In the genomic region with DNA sequence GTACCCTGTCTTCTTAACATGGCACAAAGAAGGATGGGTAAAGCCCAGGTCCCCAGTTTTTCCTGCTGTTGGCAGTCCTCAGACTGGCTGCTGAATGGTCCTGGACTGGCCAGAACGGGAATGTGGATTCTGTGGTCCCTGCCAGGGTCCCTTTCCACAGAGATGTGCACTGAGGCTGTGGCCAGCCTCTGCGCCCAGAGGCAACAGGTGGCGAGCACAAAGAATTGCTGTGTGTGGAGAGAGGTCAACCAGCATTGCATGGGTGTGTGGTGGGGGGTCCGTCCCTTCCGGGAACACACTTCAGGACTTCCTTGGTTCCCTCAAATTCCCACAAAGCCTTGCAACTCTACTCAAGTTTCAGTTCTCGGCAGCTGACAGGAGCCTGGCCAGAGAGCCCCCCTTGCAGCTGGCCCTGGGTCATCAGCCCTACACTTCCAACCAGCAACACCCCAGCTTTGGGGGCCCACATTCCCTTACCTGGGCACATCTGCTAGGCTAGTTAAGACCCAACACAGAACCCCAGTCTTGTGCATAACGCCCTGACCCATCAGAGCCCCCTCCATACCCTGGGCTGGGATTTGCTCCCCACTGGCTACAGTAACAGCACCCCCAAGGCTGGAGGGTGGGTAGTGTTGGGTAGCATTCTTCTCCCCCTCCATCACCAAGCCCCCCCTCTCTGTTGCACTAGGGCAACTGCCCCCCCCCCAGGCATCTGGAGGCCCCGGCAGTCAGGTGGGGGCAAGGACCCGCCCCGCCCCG, we compare ENCODE assay signal across 27 mouse cellular contexts. TPM values are rescaled to one million over a fixed set of nuclear protein-coding genes. Genes with fewer than 3 reads are reported as not detected.
DNase-seq lines count a peak whose midpoint lies in the region; ATAC-seq lines count a peak whose summit lies in the region.
"Had no signal": no experiment of that assay in that cellular context is flagged by ENCODE, and none has a peak within 500 bp of the region (broad histone marks: within the 10 kb centered on the region; RNA-seq: fewer than 3 reads in every experiment).

No protein-coding gene starts in this region.

- peak overlapping the region; percentile 1; the same call in 1 of the 2 replicates for H3K4me2 ChIP-seq in embryonic facial prominence, embryonic 12.5 days (replicated peaks)
- H3K4me2 ChIP-seq: hindbrain, embryonic 13.5 days; liver, embryonic 15.5 days; lung, embryonic 15.5 days; stomach, embryonic 15.5 days had no signal

- 51% methylated on average over 11 of the region's 11 CpGs for WGBS in embryonic facial prominence, embryonic 12.5 days
- WGBS in limb, embryonic 10.5 days, result 69% methylated on average over 10 of the region's 11 CpGs

- DNase-seq in cerebellum, postnatal 25 days, result peak; percentile 53 to 58
- no peak for DNase-seq in cerebellum, adult 11 months
- DNase-seq in limb, embryonic 10.5 days (ENCODE audit: low spot score), result no peak
- peak; percentile 20 for DNase-seq in mesoderm, embryonic 11.5 days (ENCODE audit: low read depth, low spot score)
- DNase-seq in kidney, postnatal 4 days, result no peak
- no peak for DNase-seq in adrenal gland, postnatal 10 days
- DNase-seq: adrenal gland, postnatal 14 days; gastrocnemius, postnatal 36 days; heart, postnatal 36 days; kidney, adult 2 months; kidney, postnatal 10 days; liver; lung, postnatal 4 days; right cerebral cortex, postnatal 4 days; thymus, adult 18-20 months; thymus, postnatal 4 days had no signal

- H3K4me3 ChIP-seq in embryonic facial prominence, embryonic 12.5 days, result peak overlapping the region; percentile 26; the same call in 1 of the 2 replicates
- no peak overlapping the region for H3K4me3 ChIP-seq in limb, embryonic 10.5 days
- H3K4me3 ChIP-seq: forebrain, embryonic 10.5 days; hindbrain, embryonic 13.5 days; liver, embryonic 15.5 days; lung, embryonic 15.5 days; midbrain, embryonic 10.5 days; stomach, embryonic 15.5 days had no signal

- H3K9me3 ChIP-seq in embryonic facial prominence, embryonic 12.5 days, result no peaks in the 10 kb centered on the region; the same call in 1 of the 2 replicates
- no peaks in the 10 kb centered on the region for H3K9me3 ChIP-seq in limb, embryonic 10.5 days (replicated peaks)
- H3K9me3 ChIP-seq: forebrain, embryonic 10.5 days; heart, embryonic 15.5 days; hindbrain, embryonic 13.5 days; liver, embryonic 15.5 days; lung, embryonic 15.5 days; midbrain, embryonic 10.5 days; stomach, embryonic 15.5 days had no signal

- H3K36me3 ChIP-seq in embryonic facial prominence, embryonic 12.5 days, result no peaks in the 10 kb centered on the region
- H3K36me3 ChIP-seq in limb, embryonic 10.5 days, result no peaks in the 10 kb centered on the region
- H3K36me3 ChIP-seq: forebrain, embryonic 10.5 days; heart, embryonic 15.5 days; hindbrain, embryonic 13.5 days; liver, embryonic 15.5 days; lung, embryonic 15.5 days; midbrain, embryonic 10.5 days; stomach, embryonic 15.5 days had no signal

- no peak for ATAC-seq in embryonic facial prominence, embryonic 12.5 days (ENCODE audit: insufficient number of reproducible peaks, insufficient read depth, low FRiP score, low TSS enrichment)
- ATAC-seq: forebrain, embryonic 16.5 days; inflammation-experienced regulatory T-cells, adult 6 months; midbrain, embryonic 16.5 days had no signal

- peaks cover 24% of the 10 kb centered on the region for H3K4me1 ChIP-seq in embryonic facial prominence, embryonic 12.5 days
- peaks cover 62% of the 10 kb centered on the region for H3K4me1 ChIP-seq in limb, embryonic 10.5 days

- H3K27ac ChIP-seq in embryonic facial prominence, embryonic 12.5 days, result peak overlapping the region; percentile 24; the same call in 1 of the 2 replicates
- peak overlapping the region; percentile 58; the same call in 1 of the 2 replicates for H3K27ac ChIP-seq in limb, embryonic 10.5 days
- H3K27ac ChIP-seq: forebrain, embryonic 10.5 days; heart, embryonic 15.5 days; hindbrain, embryonic 13.5 days; liver, embryonic 15.5 days; lung, embryonic 15.5 days; midbrain, embryonic 10.5 days; stomach, embryonic 15.5 days had no signal

- 0 out of 2 replicates have a peak, but pooled peaks cover 3% of the 10 kb centered on the region for H3K27me3 ChIP-seq in embryonic facial prominence, embryonic 12.5 days
- H3K27me3 ChIP-seq in limb, embryonic 10.5 days (ENCODE audit: low read depth, poor library complexity, severe bottlenecking), result peaks cover 17% of the 10 kb centered on the region
- H3K27me3 ChIP-seq: lung, embryonic 15.5 days; stomach, embryonic 15.5 days had no signal

- 0 out of 2 replicates have a peak overlapping the region, but pooled peaks have one; percentile 24 for H3K9ac ChIP-seq in embryonic facial prominence, embryonic 12.5 days
- H3K9ac ChIP-seq: heart, embryonic 15.5 days; hindbrain, embryonic 13.5 days; liver, embryonic 15.5 days; lung, embryonic 15.5 days; stomach, embryonic 15.5 days had no signal

RNA-seq across cellular contexts. Expression of a gene that starts 1.6 kb away (rescaled TPM):
- 11.3 and 11.7 TPM in 2 replicates for polyA plus RNA-seq in embryonic facial prominence, embryonic 12.5 days (2016; fragmentation: Nextera tagmentation; extraction: Ambion mirVana)
- polyA plus RNA-seq in limb, embryonic 10.5 days (2016; fragmentation: Nextera tagmentation; extraction: Ambion mirVana), result 1.8 and 6.3 TPM in 2 replicates
- total RNA-seq in adrenal gland, postnatal 10 days (2021), result 1 to 10 TPM in 1 of 2 experiments, under 1 TPM in 1; 0.75 to 1.9 TPM
- total RNA-seq: heart, postnatal 36 days had no signal

Comparison
In these comparisons a context has a peak if more than half of its experiments do, and no peak if none do; other contexts are left out.
1. DNase-seq: peak in cerebellum, postnatal 25 days (2 of 2) and mesoderm, embryonic 11.5 days (single experiment); none in cerebellum, adult 11 months (single experiment), limb, embryonic 10.5 days (single experiment), kidney, postnatal 4 days (0 of 2) and adrenal gland, postnatal 10 days (single experiment).